Mouse (Mus musculus) E14TG2a.4 (cell line): ENCODE data around the gene St6galnac3.
A peak's percentile ranks its signal among the peaks of the same experiment; 100 is the strongest.

ENCODE experiments used
- H3K27me3 ChIP-seq: 2 replicates; pipeline ENCODE4 v1.6.1; 2014; ENCODE audit warnings: low read length, control low read depth; ENCODE audit not compliant: insufficient read depth
- H3K36me3 ChIP-seq: 2 replicates; pipeline ENCODE4 v1.6.1; 2014; ENCODE audit warnings: low read length, control low read depth; ENCODE audit not compliant: insufficient read depth
- H3K4me1 ChIP-seq: replicated peaks from 2 replicates; pipeline ENCODE4 v1.6.1; 2014; ENCODE audit warnings: low read depth, low read length, control low read depth
- H3K4me3 ChIP-seq: replicated peaks from 2 replicates; pipeline ENCODE4 v1.5.1; 2014; ENCODE audit warnings: mild to moderate bottlenecking, low read length
- H3K9me3 ChIP-seq: 2 replicates; pipeline ENCODE4 v1.6.1; 2014; ENCODE audit warnings: low read length, control low read depth
- CTCF ChIP-seq: conservative IDR thresholded peaks from 2 replicates; pipeline ENCODE4 v1.5.1; 2014; ENCODE audit warnings: low read length
- NANOG ChIP-seq: IDR thresholded peaks from 2 replicates; pipeline ENCODE4 v1.6.1; 2014; ENCODE audit warnings: borderline replicate concordance, low read length, mixed read lengths
- POU5F1 ChIP-seq: IDR thresholded peaks from 2 replicates; pipeline ENCODE4 v1.6.1; 2014; ENCODE audit warnings: low read length, borderline replicate concordance

Gene St6galnac3

GRCm38 (mm10) chr3:153618976-153619375, 106.0 kb downstream of the St6galnac3 start:
- Histone ChIP-seq H3K27me3 (no peaks in the 10 kb centered on the region), H3K4me3 (no peak overlapping the region), H3K4me1 (peaks cover 9% of the 10 kb centered on the region), H3K9me3 (no peaks in the 10 kb centered on the region), H3K36me3 (no peaks in the 10 kb centered on the region)
- TF ChIP-seq POU5F1 (no peak), CTCF (no peak), NANOG (no peak)

GRCm38 (mm10) chr3:153616849-153617248, 108.1 kb downstream of the St6galnac3 start:
- TF ChIP-seq NANOG (no peak), CTCF (no peak), POU5F1 (no peak)
- H3K4me1 ChIP-seq: peaks cover 9% of the 10 kb centered on the region

GRCm38 (mm10) chr3:153610239-153610638, 114.7 kb downstream of the St6galnac3 start:
- H3K9me3 ChIP-seq: no peaks in the 10 kb centered on the region
- no peaks in the 10 kb centered on the region for H3K27me3 ChIP-seq
- H3K36me3 ChIP-seq: no peaks in the 10 kb centered on the region
- TF ChIP-seq POU5F1: no peak
- no peak for TF ChIP-seq CTCF
- no peak for TF ChIP-seq NANOG
- H3K4me1 ChIP-seq: no peaks in the 10 kb centered on the region
- no peak overlapping the region for H3K4me3 ChIP-seq

More at GRCm38 (mm10) chr3:153616849-153617248, 108.1 kb downstream of the St6galnac3 start:
- Histone ChIP-seq H3K36me3 (no peaks in the 10 kb centered on the region), H3K9me3 (no peaks in the 10 kb centered on the region), H3K4me3 (no peak overlapping the region), H3K27me3 (no peaks in the 10 kb centered on the region)

GRCm38 (mm10) chr3:153606331-153606730, 118.6 kb downstream of the St6galnac3 start:
- Histone ChIP-seq H3K27me3 (no peaks in the 10 kb centered on the region), H3K9me3 (no peaks in the 10 kb centered on the region), H3K36me3 (no peaks in the 10 kb centered on the region), H3K4me1 (no peaks in the 10 kb centered on the region), H3K4me3 (no peak overlapping the region)
- TF ChIP-seq POU5F1 (no peak), CTCF (no peak), NANOG (no peak)

DNA sequence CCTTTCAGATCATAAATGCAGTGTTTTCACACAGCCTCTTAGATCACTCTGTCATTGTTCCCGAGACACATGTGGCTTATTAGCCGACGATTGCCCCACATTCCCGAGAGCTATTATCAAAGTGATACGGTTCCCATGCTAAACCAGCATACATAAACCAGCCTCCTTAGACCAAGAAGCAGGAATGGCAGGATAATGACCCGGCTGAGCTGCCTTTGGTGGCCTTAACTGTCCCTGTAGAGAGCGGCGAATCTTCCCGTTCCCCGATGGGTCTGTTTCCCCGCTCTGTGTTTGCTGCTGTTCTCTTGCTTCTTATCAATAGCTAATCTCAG, 119.2 kb downstream of the St6galnac3 start:
- H3K4me3 ChIP-seq: no peak overlapping the region
- no peaks in the 10 kb centered on the region for H3K36me3 ChIP-seq
- H3K27me3 ChIP-seq: no peaks in the 10 kb centered on the region
- TF ChIP-seq NANOG (no peak), CTCF (no peak), POU5F1 (no peak)
- H3K4me1 ChIP-seq: no peaks in the 10 kb centered on the region
- no peaks in the 10 kb centered on the region for H3K9me3 ChIP-seq

- no peaks in the 10 kb centered on the region for H3K27me3 ChIP-seq
- no peak overlapping the region for H3K4me3 ChIP-seq
- H3K36me3 ChIP-seq: no peaks in the 10 kb centered on the region
- TF ChIP-seq POU5F1: no peak
- no peak for TF ChIP-seq CTCF
- TF ChIP-seq NANOG: no peak
- H3K4me1 ChIP-seq: no peaks in the 10 kb centered on the region
- no peaks in the 10 kb centered on the region for H3K9me3 ChIP-seq
Observed at GRCm38 (mm10) chr3:153605089-153605766, 119.7 kb downstream of the St6galnac3 start.

- TF ChIP-seq NANOG (no peak), POU5F1 (no peak), CTCF (no peak)
- H3K36me3 ChIP-seq: no peaks in the 10 kb centered on the region
- H3K27me3 ChIP-seq: no peaks in the 10 kb centered on the region
- no peaks in the 10 kb centered on the region for H3K4me1 ChIP-seq
- no peak overlapping the region for H3K4me3 ChIP-seq
- H3K9me3 ChIP-seq: no peaks in the 10 kb centered on the region
Observed at GRCm38 (mm10) chr3:153599179-153599578, 125.8 kb downstream of the St6galnac3 start.

DNA sequence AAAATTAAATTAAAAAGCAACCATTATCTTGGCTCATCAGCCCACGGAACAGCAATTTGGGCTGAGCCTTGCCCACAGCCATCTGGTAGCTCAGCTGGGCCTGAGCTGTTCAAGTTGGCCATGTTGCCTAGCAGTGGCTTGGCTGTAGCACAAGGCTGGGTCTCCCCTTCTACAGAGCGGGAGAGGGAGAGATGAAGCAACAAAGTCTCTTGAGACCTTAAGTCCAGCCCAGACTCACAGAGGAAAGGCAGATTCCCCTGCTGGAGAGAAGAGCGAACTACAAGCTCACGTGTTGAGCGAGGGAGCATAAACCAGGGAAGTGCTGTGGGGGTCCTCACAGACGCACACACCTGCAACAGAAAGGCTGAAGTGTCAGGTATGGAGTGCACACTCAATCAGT, 126.3 kb downstream of the St6galnac3 start:
- Histone ChIP-seq H3K36me3 (no peaks in the 10 kb centered on the region), H3K9me3 (no peaks in the 10 kb centered on the region), H3K4me1 (no peaks in the 10 kb centered on the region), H3K27me3 (no peaks in the 10 kb centered on the region), H3K4me3 (no peak overlapping the region)
- TF ChIP-seq POU5F1 (no peak), CTCF (peak; percentile 59)

GRCm38 (mm10) chr3:153594531-153594930, 130.4 kb downstream of the St6galnac3 start:
- 0 out of 2 replicates have a peak, but pooled peaks cover 4% of the 10 kb centered on the region for H3K4me1 ChIP-seq
- H3K27me3 ChIP-seq: no peaks in the 10 kb centered on the region
- no peaks in the 10 kb centered on the region for H3K9me3 ChIP-seq
- H3K4me3 ChIP-seq: no peak overlapping the region
- TF ChIP-seq CTCF: no peak
- no peak for TF ChIP-seq NANOG
- no peak for TF ChIP-seq POU5F1
- H3K36me3 ChIP-seq: no peaks in the 10 kb centered on the region
